Mouse (Mus musculus): ENCODE results near the gene Bmp2k. TPM values are rescaled to one million over a fixed set of nuclear protein-coding genes. Genes with fewer than 3 reads are reported as not detected.

Bmp2k gene
- total and polyA plus RNA-seq, 3 experiments = 7.9 to 9.1 (median 8.9) TPM

DNA sequence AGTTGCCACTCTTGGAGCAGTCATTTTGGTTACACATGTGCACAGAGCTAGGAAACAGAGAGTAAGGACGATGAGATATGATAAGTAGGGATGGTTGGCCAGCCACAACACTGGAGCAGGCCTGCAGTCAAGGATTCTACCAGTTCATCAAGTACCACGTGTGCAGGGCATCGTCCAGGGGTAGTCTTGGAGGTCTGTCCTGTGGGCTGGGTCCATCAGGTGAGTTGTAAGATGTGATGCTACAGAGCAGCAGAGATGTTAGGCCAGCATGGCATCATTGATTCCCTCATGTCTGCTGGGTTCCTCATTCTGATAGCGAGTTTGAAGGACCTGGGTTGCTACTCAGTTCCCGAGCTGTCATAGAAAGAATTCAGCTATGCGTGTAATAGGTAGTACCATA is 87.6 kb downstream of the Bmp2k start:
- Histone ChIP-seq H3K9me3 (replicated peaks; ENCODE audit: low read length) (no peaks in the 10 kb centered on the region), H3K4me1 (ENCODE audit: control insufficient read depth in 1 of 2, insufficient read depth in 2 of 2) (peaks cover 2 to 7% of the 10 kb centered on the region in 2 experiments; a peak in 3 of 4 replicates), H3K9ac (ENCODE audit: insufficient read depth, low read depth) (no peak overlapping the region), H3K4me2 (ENCODE audit: insufficient read depth, low read depth, poor library complexity, severe bottlenecking) (no peak overlapping the region), H3K27ac (ENCODE audit: insufficient read depth, low read depth) (no peak overlapping the region), H3K27me3 (replicated peaks) (no peaks in the 10 kb centered on the region), H3K79me2 (replicated peaks; ENCODE audit: control insufficient read depth, extremely low read depth, insufficient read depth, poor library complexity, severe bottlenecking) (no peaks in the 10 kb centered on the region), H3K36me3 (replicated peaks in 1 of 2; ENCODE audit: control insufficient read depth in 1 of 2, insufficient read depth in 1 of 2, low read length in 1 of 2) (peaks cover 60 to 81% of the 10 kb centered on the region in 2 experiments), H3K4me3 (replicated peaks in 1 of 3; ENCODE audit: low read depth in 2 of 3, low read length in 2 of 3, poor library complexity in 1 of 3) (no peak overlapping the region)
- DNase-seq (ENCODE audit: extremely low read depth) = no peak
- in situ Hi-C loops (cut with MboI; ENCODE audit: low pct_ligation_motif_present, low pct_unique_long_range_greater_than_20kb, low sequenced_read_pairs) = no loop called here
- TF ChIP-seq MXI1 (IDR thresholded peaks at IDR 0.05; ENCODE audit: low read depth, low read length) = no peak
- no peak for TF ChIP-seq MYC (IDR thresholded peaks at IDR 0.05; ENCODE audit: low read depth, low read length)
- no peak for TF ChIP-seq MAX (IDR thresholded peaks at IDR 0.05; ENCODE audit: low read length)
- TF ChIP-seq NRF1 (IDR thresholded peaks at IDR 0.05; ENCODE audit: low read depth, low read length) = no peak
- no peak for TF ChIP-seq ETS1 (conservative IDR thresholded peaks at IDR 0.05; ENCODE audit: low read depth, low read length)
- no peak for TF ChIP-seq TBP (conservative IDR thresholded peaks at IDR 0.05; ENCODE audit: low read depth, low read length)
- TF ChIP-seq ZNF384 (IDR thresholded peaks at IDR 0.05; ENCODE audit: low read depth, low read length) = no peak
- TF ChIP-seq USF1 (IDR thresholded peaks at IDR 0.05; ENCODE audit: low read depth, low read length) = no peak
- dilution Hi-C loops (cut with MboI; ENCODE audit: extremely low pct_ligation_motif_present, extremely low pct_unique_long_range_greater_than_20kb, low sequenced_read_pairs) = no loop called here

DNA sequence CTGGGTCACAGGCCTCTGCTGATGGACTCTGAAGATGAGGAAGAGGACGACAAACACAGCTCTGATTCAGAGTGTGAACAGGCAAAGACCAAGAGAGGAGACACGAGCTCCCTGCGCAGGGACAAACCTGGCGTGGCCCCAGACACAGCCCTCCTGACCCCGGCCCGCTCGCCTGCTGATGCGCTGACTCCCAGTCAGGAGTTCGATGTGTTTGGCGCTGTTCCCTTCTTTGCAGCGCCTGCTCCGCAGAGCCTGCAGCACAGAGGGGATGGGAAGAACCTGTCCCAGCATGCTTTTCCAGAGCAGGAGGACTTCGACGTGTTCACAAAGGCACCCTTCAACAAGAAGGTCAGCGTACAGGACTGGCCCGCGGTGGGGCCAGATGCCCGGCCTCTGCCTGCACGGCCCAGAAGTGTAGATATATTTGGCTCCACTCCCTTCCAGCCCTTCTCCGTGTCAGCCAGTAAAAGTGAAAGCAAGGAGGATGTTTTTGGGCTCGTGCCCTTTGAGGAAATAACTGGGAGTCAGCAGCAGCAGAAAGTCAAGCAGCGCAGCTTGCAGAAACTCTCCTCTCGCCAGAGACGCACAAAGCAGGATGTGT is 89.6 kb downstream of the Bmp2k start:
- peaks cover 3 to 14% of the 10 kb centered on the region in 2 experiments; a peak in 3 of 4 replicates for H3K4me1 ChIP-seq (ENCODE audit: control insufficient read depth in 1 of 2, insufficient read depth in 2 of 2)
- DNase-seq (ENCODE audit: extremely low read depth) = no peak
- H3K27ac ChIP-seq (ENCODE audit: insufficient read depth, low read depth) = no peak overlapping the region
- H3K79me2 ChIP-seq (replicated peaks; ENCODE audit: control insufficient read depth, extremely low read depth, insufficient read depth, poor library complexity, severe bottlenecking) = no peaks in the 10 kb centered on the region
- no peak for TF ChIP-seq TBP (conservative IDR thresholded peaks at IDR 0.05; ENCODE audit: low read depth, low read length)
- no peaks in the 10 kb centered on the region for H3K9me3 ChIP-seq (replicated peaks; ENCODE audit: low read length)
- peaks cover 56 to 75% of the 10 kb centered on the region in 2 experiments for H3K36me3 ChIP-seq (replicated peaks in 1 of 2; ENCODE audit: control insufficient read depth in 1 of 2, insufficient read depth in 1 of 2, low read length in 1 of 2)
- no peak overlapping the region for H3K4me3 ChIP-seq (replicated peaks in 1 of 3; ENCODE audit: low read depth in 2 of 3, low read length in 2 of 3, poor library complexity in 1 of 3)
- no peaks in the 10 kb centered on the region for H3K27me3 ChIP-seq (replicated peaks)
- dilution Hi-C loops (cut with MboI; ENCODE audit: extremely low pct_ligation_motif_present, extremely low pct_unique_long_range_greater_than_20kb, low sequenced_read_pairs) (no loop called here), in situ Hi-C loops (cut with MboI; ENCODE audit: low pct_ligation_motif_present, low pct_unique_long_range_greater_than_20kb, low sequenced_read_pairs) (no loop called here)
- no peak overlapping the region for H3K4me2 ChIP-seq (ENCODE audit: insufficient read depth, low read depth, poor library complexity, severe bottlenecking)
- H3K9ac ChIP-seq (ENCODE audit: insufficient read depth, low read depth) = no peak overlapping the region

DNA sequence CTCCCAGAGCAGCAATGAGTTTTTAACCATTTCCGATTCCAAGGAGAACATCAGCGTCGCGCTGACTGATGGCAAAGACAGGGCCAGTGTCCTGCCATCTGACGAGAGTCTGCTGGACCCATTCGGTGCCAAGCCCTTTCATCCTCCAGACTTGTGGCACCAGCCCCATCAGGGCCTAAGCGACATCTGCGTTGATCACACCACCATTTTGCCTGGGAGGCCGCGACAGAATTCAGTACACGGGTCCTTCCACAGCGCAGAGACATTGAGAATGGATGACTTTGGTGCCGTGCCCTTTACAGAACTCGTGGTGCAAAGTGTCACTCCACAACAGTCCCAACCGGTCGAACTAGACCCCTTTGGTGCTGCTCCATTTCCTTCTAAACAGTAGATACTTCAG is 90.3 kb downstream of the Bmp2k start:
- dilution Hi-C loops (cut with MboI; ENCODE audit: extremely low pct_ligation_motif_present, extremely low pct_unique_long_range_greater_than_20kb, low sequenced_read_pairs) (no loop called here), in situ Hi-C loops (cut with MboI; ENCODE audit: low pct_ligation_motif_present, low pct_unique_long_range_greater_than_20kb, low sequenced_read_pairs) (no loop called here)
- Histone ChIP-seq H3K4me3 (replicated peaks in 1 of 3; ENCODE audit: low read depth in 2 of 3, low read length in 2 of 3, poor library complexity in 1 of 3) (no peak overlapping the region), H3K9ac (ENCODE audit: insufficient read depth, low read depth) (no peak overlapping the region), H3K4me1 (ENCODE audit: control insufficient read depth in 1 of 2, insufficient read depth in 2 of 2) (peaks cover 3 to 14% of the 10 kb centered on the region in 2 experiments; a peak in 3 of 4 replicates), H3K27ac (ENCODE audit: insufficient read depth, low read depth) (no peak overlapping the region), H3K27me3 (replicated peaks) (no peaks in the 10 kb centered on the region), H3K79me2 (replicated peaks; ENCODE audit: control insufficient read depth, extremely low read depth, insufficient read depth, poor library complexity, severe bottlenecking) (no peaks in the 10 kb centered on the region), H3K9me3 (replicated peaks; ENCODE audit: low read length) (no peaks in the 10 kb centered on the region), H3K36me3 (replicated peaks in 1 of 2; ENCODE audit: control insufficient read depth in 1 of 2, insufficient read depth in 1 of 2, low read length in 1 of 2) (peaks cover 53 to 72% of the 10 kb centered on the region in 2 experiments), H3K4me2 (ENCODE audit: insufficient read depth, low read depth, poor library complexity, severe bottlenecking) (no peak overlapping the region)
- no peak for DNase-seq (ENCODE audit: extremely low read depth)
- TF ChIP-seq NELFE (IDR thresholded peaks at IDR 0.05; ENCODE audit: low read depth, low read length) = no peak
- TF ChIP-seq MXI1 (IDR thresholded peaks at IDR 0.05; ENCODE audit: low read depth, low read length) = no peak
- no peak for TF ChIP-seq TBP (conservative IDR thresholded peaks at IDR 0.05; ENCODE audit: low read depth, low read length)
- no peak for TF ChIP-seq ZNF384 (IDR thresholded peaks at IDR 0.05; ENCODE audit: low read depth, low read length)
- TF ChIP-seq ZMIZ1 (IDR thresholded peaks at IDR 0.05; ENCODE audit: low read depth, low read length) = no peak
- no peak for TF ChIP-seq UBTF (IDR thresholded peaks at IDR 0.05; ENCODE audit: low read depth, low read length)
- no peak for TF ChIP-seq GABPA (IDR thresholded peaks at IDR 0.05; ENCODE audit: insufficient replicate concordance, low read depth, low read length)
- no peak for TF ChIP-seq ELF1 (IDR thresholded peaks at IDR 0.05; ENCODE audit: low read depth, low read length)
- no peak for TF ChIP-seq MAFK (IDR thresholded peaks at IDR 0.05; ENCODE audit: insufficient replicate concordance, low read length)
- TF ChIP-seq SIN3A (IDR thresholded peaks at IDR 0.05; ENCODE audit: low read length) = no peak
- TF ChIP-seq ETS1 (conservative IDR thresholded peaks at IDR 0.05; ENCODE audit: low read depth, low read length) = no peak
- no peak for TF ChIP-seq MYC (IDR thresholded peaks at IDR 0.05; ENCODE audit: low read depth, low read length)
- TF ChIP-seq ZKSCAN1 (IDR thresholded peaks at IDR 0.05; ENCODE audit: borderline replicate concordance, low read depth, low read length) = no peak
- TF ChIP-seq PAX5 (IDR thresholded peaks at IDR 0.05; ENCODE audit: low read length) = no peak

Data from CH12.LX (cell line).